Mouse (Mus musculus) midbrain, embryonic 13.5 days (tissue): ENCODE results near the gene Rgs7. TPM values are rescaled to one million over a fixed set of nuclear protein-coding genes. Genes with fewer than 3 reads are reported as not detected.

Experiments used
- ATAC-seq: fragments of 200-750 bp; cut with Nextera tagmentation; 2 replicates; pipeline ENCODE4 v1.8.0; 2017; ENCODE audit warnings: mild to moderate bottlenecking, moderate TSS enrichment, moderate library complexity
- H3K27ac ChIP-seq: fragments of 300-500 bp; sonication (generic); 2 replicates; pipeline ENCODE4 v1.5.1; 2015; ENCODE audit warnings: inconsistent platforms, mild to moderate bottlenecking, moderate library complexity
- H3K27me3 ChIP-seq: fragments of 300-500 bp; sonication (generic); 2 replicates; pipeline ENCODE4 v1.6.1; 2015; ENCODE audit warnings: mild to moderate bottlenecking, inconsistent platforms
- H3K36me3 ChIP-seq: fragments of 300-500 bp; sonication (generic); 2 replicates; pipeline ENCODE4 v1.6.1; 2015; ENCODE audit warnings: mild to moderate bottlenecking, inconsistent platforms
- H3K4me1 ChIP-seq: fragments of 300-500 bp; sonication (generic); replicated peaks from 2 replicates; pipeline ENCODE4 v1.6.1; 2015; ENCODE audit warnings: inconsistent platforms
- H3K4me2 ChIP-seq: fragments of 300-500 bp; sonication (generic); replicated peaks from 2 replicates; pipeline ENCODE4 v1.6.1; 2015; ENCODE audit warnings: moderate library complexity, mild to moderate bottlenecking, inconsistent platforms
- H3K4me3 ChIP-seq: fragments of 300-500 bp; sonication (generic); replicated peaks from 2 replicates; pipeline ENCODE4 v1.5.1; 2015; ENCODE audit warnings: mild to moderate bottlenecking, inconsistent platforms
- H3K9ac ChIP-seq: fragments of 300-500 bp; sonication (generic); replicated peaks from 2 replicates; pipeline ENCODE4 v1.6.1; 2015; ENCODE audit warnings: mild to moderate bottlenecking, inconsistent platforms
- H3K9me3 ChIP-seq: fragments of 300-500 bp; sonication (generic); 2 replicates; pipeline ENCODE4 v1.6.1; 2016; ENCODE audit warnings: mild to moderate bottlenecking, inconsistent platforms
- WGBS: fragments of 180-500 bp; shearing (Covaris S2); methylation state at CpG from one replicate; pipeline ENCODE4 v1.1.7; 2015; 5-methylcytosine and 5-hydroxymethylcytosine counted together
- polyA plus RNA-seq: library from polyadenylated mRNA; unstranded; fragments of >200 nt; fragmentation: Nextera tagmentation; extraction: Ambion mirVana; gene quantifications from 2 replicates; pipeline ENCODE4 v1.2.1, GENCODE M21; 2015

Gene Rgs7
- polyA plus RNA-seq, 1 experiment from 2014 or later = 17.1 TPM

DNA sequence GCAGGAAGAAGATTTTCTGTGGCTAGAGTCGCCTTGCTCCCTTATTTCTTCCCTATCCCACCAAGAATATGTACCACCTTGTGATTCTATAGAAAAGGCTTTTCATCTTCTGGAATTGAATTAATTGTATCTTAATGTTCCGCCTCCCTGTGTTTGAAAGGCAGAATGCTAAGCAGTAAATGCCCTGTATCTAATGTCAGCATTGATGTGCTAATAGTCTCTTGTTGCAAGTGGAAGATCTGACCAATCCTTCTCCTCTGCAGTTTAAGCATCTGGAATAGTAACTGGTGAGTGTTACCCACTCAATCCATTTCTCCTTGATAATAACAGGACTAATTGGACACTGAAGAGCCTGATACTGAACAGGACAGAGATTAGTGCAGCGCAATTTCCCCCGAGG, 65.9 kb downstream of the Rgs7 start:
- no peak overlapping the region for H3K27ac ChIP-seq
- H3K36me3 ChIP-seq = no peaks in the 10 kb centered on the region
- H3K4me3 ChIP-seq = no peak overlapping the region
- H3K9me3 ChIP-seq = no peaks in the 10 kb centered on the region
- 0 out of 2 replicates have a peak, but pooled peaks have one; percentile 53 for ATAC-seq
- no peak overlapping the region for H3K9ac ChIP-seq
- H3K4me1 ChIP-seq = peaks cover 16% of the 10 kb centered on the region
- 27% methylated on average over 4 of the region's 4 CpGs for WGBS
- H3K27me3 ChIP-seq = no peaks in the 10 kb centered on the region
- no peak overlapping the region for H3K4me2 ChIP-seq

DNA sequence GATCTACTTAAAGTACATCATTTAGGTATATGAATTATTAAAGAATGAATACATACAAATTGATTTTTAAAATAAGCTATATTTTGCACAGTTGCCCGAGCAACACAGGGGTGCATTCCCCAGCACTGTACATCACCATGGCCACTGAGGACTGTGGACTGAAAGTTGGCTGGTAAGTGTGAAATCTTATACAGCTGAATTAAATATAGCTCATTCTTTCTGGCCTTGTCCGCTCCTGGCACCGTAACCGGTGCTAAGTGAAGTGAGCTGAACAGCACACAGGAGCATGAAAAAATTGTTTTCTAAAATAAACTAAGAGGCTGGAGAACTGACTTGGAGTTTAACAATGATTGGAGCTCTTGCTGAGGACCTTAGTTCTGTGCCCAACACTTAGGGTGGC, 71.4 kb downstream of the Rgs7 start:
- 93% methylated on average over 4 of the region's 4 CpGs for WGBS
- Histone ChIP-seq H3K4me1 (peaks cover 5% of the 10 kb centered on the region), H3K4me3 (no peak overlapping the region), H3K27me3 (no peaks in the 10 kb centered on the region), H3K27ac (no peak overlapping the region), H3K36me3 (no peaks in the 10 kb centered on the region), H3K9ac (no peak overlapping the region), H3K4me2 (no peak overlapping the region), H3K9me3 (no peaks in the 10 kb centered on the region)
- ATAC-seq = no peak

DNA sequence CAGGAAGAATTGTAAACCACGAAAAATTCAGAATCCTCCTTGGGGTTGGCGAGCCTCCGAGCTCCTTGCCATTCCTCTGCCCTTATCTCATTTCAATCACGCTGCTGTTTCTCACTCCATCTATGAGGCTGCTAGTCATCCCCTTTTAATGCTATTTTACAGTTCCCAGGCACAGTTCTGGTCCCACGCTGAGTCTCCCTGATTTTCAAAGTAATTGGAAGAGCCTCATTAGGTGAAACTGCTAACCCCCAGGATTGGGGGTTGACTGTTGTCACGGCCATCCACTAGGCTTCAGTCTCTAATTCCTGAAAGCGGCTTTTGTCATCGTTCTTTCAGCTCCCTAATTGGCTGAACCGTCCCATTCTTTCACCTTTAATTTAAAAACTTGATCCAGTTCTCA, 76.6 kb downstream of the Rgs7 start:
- Histone ChIP-seq H3K9me3 (no peaks in the 10 kb centered on the region), H3K4me3 (no peak overlapping the region), H3K27me3 (no peaks in the 10 kb centered on the region), H3K4me2 (no peak overlapping the region), H3K36me3 (no peaks in the 10 kb centered on the region), H3K4me1 (0 out of 2 replicates have a peak, but pooled peaks cover 5% of the 10 kb centered on the region), H3K27ac (no peak overlapping the region), H3K9ac (no peak overlapping the region)
- ATAC-seq = peak; percentile 61; the same call in 1 of the 2 replicates
- 37% methylated on average over 9 of the region's 9 CpGs for WGBS

DNA sequence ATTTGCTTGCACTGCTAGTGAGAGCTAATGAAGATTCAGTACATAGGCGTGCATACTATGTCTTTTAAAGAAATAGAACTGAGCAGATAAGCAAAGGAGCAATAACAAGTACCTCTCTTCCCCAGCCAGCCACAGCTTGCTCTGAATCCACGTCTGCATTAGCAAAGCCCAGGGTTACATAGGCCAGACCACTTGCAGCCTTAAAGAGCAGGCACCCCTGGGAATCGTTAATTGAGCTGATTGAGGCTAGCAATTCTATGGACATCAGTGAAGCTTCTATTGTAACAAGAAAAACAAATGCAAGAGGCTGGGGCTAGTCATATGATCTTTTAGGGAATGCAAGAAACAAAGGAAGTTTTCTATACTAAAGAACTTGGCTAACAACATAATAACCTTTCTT, 81.9 kb downstream of the Rgs7 start:
- Histone ChIP-seq H3K4me2 (no peak overlapping the region), H3K27ac (peak overlapping the region; percentile 30; the same call in 1 of the 2 replicates), H3K36me3 (no peaks in the 10 kb centered on the region), H3K4me1 (0 out of 2 replicates have a peak, but pooled peaks cover 6% of the 10 kb centered on the region), H3K9ac (no peak overlapping the region), H3K27me3 (no peaks in the 10 kb centered on the region), H3K4me3 (no peak overlapping the region), H3K9me3 (no peaks in the 10 kb centered on the region)
- 35% methylated on average over 3 of the region's 3 CpGs for WGBS
- no peak for ATAC-seq

DNA sequence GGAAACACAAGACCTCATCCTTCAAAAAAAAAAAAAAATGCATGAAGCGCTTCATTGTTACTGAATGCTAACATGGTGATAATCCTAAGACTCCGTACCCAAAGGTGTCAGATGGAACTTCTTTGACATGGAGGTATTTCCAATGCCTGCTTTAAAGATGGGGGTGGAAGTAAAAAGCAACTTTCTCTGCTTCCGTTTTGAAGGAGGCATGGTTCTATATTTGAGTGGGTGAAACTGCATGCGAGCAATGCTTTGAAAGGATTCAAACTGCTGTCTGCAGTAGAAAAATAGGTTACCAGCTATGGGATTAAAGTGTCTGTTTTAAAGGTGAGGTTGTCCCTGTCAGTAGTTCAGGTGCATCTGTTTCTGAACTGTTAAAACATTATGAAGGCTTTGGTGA, 100.4 kb downstream of the Rgs7 start:
- H3K27ac ChIP-seq = no peak overlapping the region
- ATAC-seq = no peak
- H3K9me3 ChIP-seq = no peaks in the 10 kb centered on the region
- WGBS = 87% methylated on average over 4 of the region's 4 CpGs
- H3K4me2 ChIP-seq = no peak overlapping the region
- H3K9ac ChIP-seq = no peak overlapping the region
- H3K4me3 ChIP-seq = no peak overlapping the region
- H3K36me3 ChIP-seq = no peaks in the 10 kb centered on the region
- no peaks in the 10 kb centered on the region for H3K27me3 ChIP-seq
- H3K4me1 ChIP-seq = no peaks in the 10 kb centered on the region

DNA sequence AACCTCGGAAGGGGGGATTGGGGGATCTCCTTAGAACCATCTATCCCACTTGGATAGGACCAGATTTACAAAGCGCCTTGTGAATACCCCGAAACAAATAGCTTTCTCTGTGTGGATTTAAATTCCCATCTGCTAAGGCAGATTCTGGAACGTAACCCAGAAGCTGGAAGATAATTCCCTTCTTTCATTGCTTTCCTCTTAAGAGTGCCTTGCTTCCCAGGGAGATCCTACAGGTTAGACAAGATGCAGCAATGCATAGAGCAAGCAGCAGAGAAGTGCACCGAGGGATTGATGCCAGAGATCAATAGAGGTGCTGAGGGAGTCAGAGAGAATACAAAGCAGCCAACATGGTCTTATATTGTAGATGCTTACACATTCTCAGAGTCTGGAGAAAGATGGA, 103.0 kb downstream of the Rgs7 start:
- Histone ChIP-seq H3K9ac (no peak overlapping the region), H3K27ac (no peak overlapping the region), H3K4me1 (peaks cover 12% of the 10 kb centered on the region), H3K4me3 (no peak overlapping the region), H3K36me3 (no peaks in the 10 kb centered on the region), H3K27me3 (no peaks in the 10 kb centered on the region), H3K9me3 (no peaks in the 10 kb centered on the region), H3K4me2 (no peak overlapping the region)
- WGBS = 74% methylated on average over 5 of the region's 5 CpGs
- no peak for ATAC-seq

DNA sequence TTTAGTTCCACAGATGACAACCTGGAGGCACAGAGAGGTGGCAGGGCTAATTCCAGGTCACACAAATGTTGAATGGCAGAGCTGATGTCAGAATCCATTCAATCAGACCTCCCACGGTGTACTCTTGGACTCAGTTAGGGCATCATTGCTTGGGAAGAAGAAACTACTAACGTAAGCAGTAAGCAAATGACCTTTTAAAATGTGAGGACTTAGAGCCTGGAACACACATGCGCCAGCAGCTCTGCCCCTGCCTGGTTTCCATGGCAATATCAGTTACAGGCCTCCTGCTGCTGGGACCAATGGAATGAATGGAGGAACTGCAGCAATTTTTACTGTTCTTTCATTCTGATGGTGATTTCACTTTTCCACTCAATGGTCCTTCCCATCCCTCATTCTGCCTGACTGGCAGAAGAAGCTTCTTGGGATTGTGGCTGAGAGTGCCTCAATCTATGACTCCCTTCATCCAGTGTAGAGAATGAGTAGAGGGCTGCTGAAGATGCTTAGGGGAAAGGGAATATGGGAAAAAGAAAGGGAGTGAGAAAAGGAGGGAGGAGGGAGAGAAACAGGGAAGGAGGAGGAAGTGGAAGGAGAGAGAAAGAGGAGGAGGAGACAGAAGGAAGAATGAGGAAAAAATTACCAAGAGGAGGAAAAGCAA, 106.6 kb downstream of the Rgs7 start:
- Histone ChIP-seq H3K9me3 (no peaks in the 10 kb centered on the region), H3K4me1 (peaks cover 12% of the 10 kb centered on the region), H3K27ac (peak overlapping the region; percentile 42; the same call in 1 of the 2 replicates), H3K36me3 (no peaks in the 10 kb centered on the region), H3K9ac (no peak overlapping the region), H3K4me3 (no peak overlapping the region), H3K27me3 (no peaks in the 10 kb centered on the region), H3K4me2 (no peak overlapping the region; the same call in 1 of the 2 replicates)
- 12% methylated on average over 3 of the region's 3 CpGs for WGBS
- peak; percentile 94 for ATAC-seq

- Histone ChIP-seq H3K4me1 (no peaks in the 10 kb centered on the region), H3K27ac (no peak overlapping the region), H3K9me3 (no peaks in the 10 kb centered on the region), H3K9ac (no peak overlapping the region), H3K36me3 (no peaks in the 10 kb centered on the region), H3K27me3 (no peaks in the 10 kb centered on the region), H3K4me2 (no peak overlapping the region), H3K4me3 (no peak overlapping the region)
- no peak for ATAC-seq
These were observed 119.7 kb downstream of the Rgs7 start for GRCm38 (mm10) chr1:175372571-175372970.

GRCm38 (mm10) chr1:175368062-175368461, 124.2 kb downstream of the Rgs7 start:
- Histone ChIP-seq H3K4me2 (no peak overlapping the region), H3K27ac (no peak overlapping the region), H3K27me3 (no peaks in the 10 kb centered on the region), H3K36me3 (no peaks in the 10 kb centered on the region), H3K4me3 (no peak overlapping the region), H3K9ac (no peak overlapping the region), H3K4me1 (no peaks in the 10 kb centered on the region), H3K9me3 (no peaks in the 10 kb centered on the region)
- 92% methylated on average over 2 of the region's 2 CpGs for WGBS
- no peak for ATAC-seq

GRCm38 (mm10) chr1:175363606-175364005, 128.7 kb downstream of the Rgs7 start:
- Histone ChIP-seq H3K4me3 (no peak overlapping the region), H3K27me3 (no peaks in the 10 kb centered on the region), H3K36me3 (no peaks in the 10 kb centered on the region), H3K4me2 (no peak overlapping the region), H3K27ac (no peak overlapping the region), H3K4me1 (no peaks in the 10 kb centered on the region), H3K9me3 (no peaks in the 10 kb centered on the region), H3K9ac (no peak overlapping the region)
- ATAC-seq = no peak
- 55% methylated on average over 3 of the region's 3 CpGs for WGBS

- Histone ChIP-seq H3K9me3 (no peaks in the 10 kb centered on the region), H3K4me1 (no peaks in the 10 kb centered on the region), H3K36me3 (no peaks in the 10 kb centered on the region), H3K4me3 (no peak overlapping the region), H3K4me2 (no peak overlapping the region), H3K9ac (no peak overlapping the region), H3K27me3 (no peaks in the 10 kb centered on the region), H3K27ac (no peak overlapping the region)
- no peak for ATAC-seq
- 69% methylated on average over 7 of the region's 7 CpGs for WGBS
These were observed 132.6 kb downstream of the Rgs7 start for GRCm38 (mm10) chr1:175359411-175360366.

DNA sequence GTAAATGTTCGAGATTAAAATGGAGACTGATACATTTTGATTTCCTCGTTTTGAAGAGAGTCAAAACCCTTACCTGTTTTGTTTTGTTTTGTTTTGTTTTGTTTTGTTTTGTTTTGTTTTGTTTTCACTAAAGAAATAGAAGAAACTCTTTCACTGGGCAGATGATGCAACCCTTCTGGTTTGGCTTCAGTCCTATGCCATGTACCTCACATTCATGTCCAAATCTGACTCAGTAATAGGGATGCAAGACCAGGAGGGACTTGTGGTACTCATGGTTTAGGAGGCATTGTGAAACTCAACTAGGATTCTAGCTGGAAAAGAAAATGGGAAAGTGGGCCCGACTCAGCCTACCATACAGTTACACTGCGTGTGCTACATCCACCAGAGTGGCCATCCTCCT, 139.4 kb downstream of the Rgs7 start:
- Histone ChIP-seq H3K9ac (no peak overlapping the region), H3K4me3 (no peak overlapping the region), H3K27me3 (no peaks in the 10 kb centered on the region), H3K27ac (no peak overlapping the region), H3K4me2 (no peak overlapping the region), H3K36me3 (no peaks in the 10 kb centered on the region), H3K4me1 (no peaks in the 10 kb centered on the region), H3K9me3 (no peaks in the 10 kb centered on the region)
- 86% methylated on average over 4 of the region's 4 CpGs for WGBS
- ATAC-seq = no peak
